Mouse (Mus musculus): Measurements from ENCODE around the gene Ppp6r1. TPM values are rescaled to one million over a fixed set of nuclear protein-coding genes. Genes with fewer than 3 reads are reported as not detected.

The Ppp6r1 gene
- total RNA-seq (2014; rRNA removed) (89.3 and 99.1 TPM in 2 replicates), polyA plus RNA-seq (2015; fragmentation: Nextera tagmentation; extraction: Ambion mirVana) (5.1 and 8.3 TPM in 2 replicates)

DNA sequence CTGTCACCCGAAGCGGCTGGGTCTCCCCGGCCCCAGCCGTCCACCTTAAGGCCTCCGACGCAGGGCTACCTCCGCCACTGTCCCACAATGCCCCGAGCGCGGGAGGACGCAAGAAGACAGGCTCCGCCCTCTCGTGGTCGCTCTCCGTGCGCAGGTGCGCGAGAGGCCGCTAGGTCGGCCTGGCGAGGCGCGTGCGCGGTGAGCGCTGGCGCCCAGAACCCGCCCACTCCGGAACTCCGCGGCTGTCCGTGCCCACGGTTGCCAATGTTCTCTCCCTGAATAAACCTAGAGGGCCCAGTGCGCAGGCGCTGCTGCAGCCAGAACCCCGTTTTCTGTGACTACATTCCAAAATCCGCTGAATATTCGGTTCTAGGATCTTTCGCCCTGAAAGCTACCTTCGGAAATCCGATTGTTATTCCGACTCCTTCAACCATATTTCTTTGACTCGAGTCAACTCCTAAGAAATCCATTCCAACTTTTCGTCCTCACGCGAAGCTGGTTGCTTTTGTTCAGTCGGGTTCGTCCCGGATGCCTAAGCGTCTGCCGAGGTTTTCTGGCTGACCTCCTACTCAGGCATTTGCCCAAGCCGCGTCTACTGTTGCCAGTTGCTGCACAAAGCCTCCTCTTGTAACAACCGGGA lies at the start of gene Ppp6r1:
Gene Ppp6r1, minus strand, starts transcription at position 108 of the 640 bp plus-strand sequence.
- peak; percentile 71 for TF ChIP-seq CTCF (IDR thresholded peaks at IDR 0.05; ENCODE audit: low read depth)
- Histone ChIP-seq H3K27me3 (ENCODE audit: insufficient read depth, low read length) (no peaks in the 10 kb centered on the region), H3K4me3 (ENCODE audit: low read depth, low read length) (peak within 1 kb of the TSS; percentile 82), H3K9ac (peak within 1 kb of the TSS; percentile 90), H3K27ac (ENCODE audit: low read depth, low read length) (peak within 1 kb of the TSS; percentile 94), H3K4me1 (ENCODE audit: insufficient read depth) (peaks cover 18% of the 10 kb centered on the region), H3K9me3 (ENCODE audit: low read length) (no peaks in the 10 kb centered on the region), H3K4me2 (ENCODE audit: low read depth) (peak within 1 kb of the TSS; percentile 90), H3K36me3 (ENCODE audit: insufficient read depth) (peaks cover 17% of the 10 kb centered on the region)
- DNase-seq (peak; percentile 99), ATAC-seq (peak; percentile 97)
- WGBS = under 1% methylated on average over 54 of the region's 54 CpGs

- H3K4me2 ChIP-seq (ENCODE audit: low read depth) = no peak overlapping the region
- no peak overlapping the region for H3K4me3 ChIP-seq (ENCODE audit: low read depth, low read length)
- no peak overlapping the region for H3K9ac ChIP-seq
- peak; percentile 70 for TF ChIP-seq CTCF (IDR thresholded peaks at IDR 0.05; ENCODE audit: low read depth)
- no peaks in the 10 kb centered on the region for H3K27me3 ChIP-seq (ENCODE audit: insufficient read depth, low read length)
- DNase-seq (peak; percentile 66), ATAC-seq (0 out of 2 replicates have a peak, but pooled peaks have one; percentile 14)
- no peaks in the 10 kb centered on the region for H3K9me3 ChIP-seq (ENCODE audit: low read length)
- no peak overlapping the region for H3K27ac ChIP-seq (ENCODE audit: low read depth, low read length)
- no peaks in the 10 kb centered on the region for H3K4me1 ChIP-seq (ENCODE audit: insufficient read depth)
- H3K36me3 ChIP-seq (ENCODE audit: insufficient read depth) = peaks cover 86% of the 10 kb centered on the region
- 31% methylated on average over 18 of the region's 18 CpGs for WGBS
Observed at GRCm38 (mm10) chr7:4705098-4705497, 46.3 kb upstream of the Ppp6r1 start.

GRCm38 (mm10) chr7:4703195-4703594 lies 44.4 kb upstream of the Ppp6r1 start:
- ATAC-seq (no peak), DNase-seq (no peak)
- Histone ChIP-seq H3K4me2 (ENCODE audit: low read depth) (no peak overlapping the region), H3K36me3 (ENCODE audit: insufficient read depth) (peaks cover 85% of the 10 kb centered on the region), H3K27ac (ENCODE audit: low read depth, low read length) (no peak overlapping the region), H3K27me3 (ENCODE audit: insufficient read depth, low read length) (no peaks in the 10 kb centered on the region), H3K4me3 (ENCODE audit: low read depth, low read length) (no peak overlapping the region), H3K4me1 (ENCODE audit: insufficient read depth) (no peaks in the 10 kb centered on the region), H3K9ac (no peak overlapping the region), H3K9me3 (ENCODE audit: low read length) (no peaks in the 10 kb centered on the region)
- WGBS = 95% methylated on average over 7 of the region's 7 CpGs
- TF ChIP-seq CTCF (IDR thresholded peaks at IDR 0.05; ENCODE audit: low read depth) = no peak

- no peak overlapping the region for H3K27ac ChIP-seq (ENCODE audit: low read depth, low read length)
- TF ChIP-seq CTCF (IDR thresholded peaks at IDR 0.05; ENCODE audit: low read depth) = no peak
Observed at GRCm38 (mm10) chr7:4702334-4702733, 43.5 kb upstream of the Ppp6r1 start.

GRCm38 (mm10) chr7:4693004-4693403 lies 34.2 kb upstream of the Ppp6r1 start:
- WGBS = 92% methylated on average over 6 of the region's 6 CpGs
- TF ChIP-seq CTCF (IDR thresholded peaks at IDR 0.05; ENCODE audit: low read depth) = no peak
- peaks cover 46% of the 10 kb centered on the region for H3K36me3 ChIP-seq (ENCODE audit: insufficient read depth)

More at GRCm38 (mm10) chr7:4702334-4702733, 43.5 kb upstream of the Ppp6r1 start:
- H3K9ac ChIP-seq = no peak overlapping the region
- H3K9me3 ChIP-seq (ENCODE audit: low read length) = no peaks in the 10 kb centered on the region
- DNase-seq = no peak
- no peak overlapping the region for H3K4me3 ChIP-seq (ENCODE audit: low read depth, low read length)
- no peaks in the 10 kb centered on the region for H3K4me1 ChIP-seq (ENCODE audit: insufficient read depth)
- H3K27me3 ChIP-seq (ENCODE audit: insufficient read depth, low read length) = no peaks in the 10 kb centered on the region
- peaks cover 85% of the 10 kb centered on the region for H3K36me3 ChIP-seq (ENCODE audit: insufficient read depth)
- 38% methylated on average over 8 of the region's 8 CpGs for WGBS
- ATAC-seq = no peak
- no peak overlapping the region for H3K4me2 ChIP-seq (ENCODE audit: low read depth)

DNA sequence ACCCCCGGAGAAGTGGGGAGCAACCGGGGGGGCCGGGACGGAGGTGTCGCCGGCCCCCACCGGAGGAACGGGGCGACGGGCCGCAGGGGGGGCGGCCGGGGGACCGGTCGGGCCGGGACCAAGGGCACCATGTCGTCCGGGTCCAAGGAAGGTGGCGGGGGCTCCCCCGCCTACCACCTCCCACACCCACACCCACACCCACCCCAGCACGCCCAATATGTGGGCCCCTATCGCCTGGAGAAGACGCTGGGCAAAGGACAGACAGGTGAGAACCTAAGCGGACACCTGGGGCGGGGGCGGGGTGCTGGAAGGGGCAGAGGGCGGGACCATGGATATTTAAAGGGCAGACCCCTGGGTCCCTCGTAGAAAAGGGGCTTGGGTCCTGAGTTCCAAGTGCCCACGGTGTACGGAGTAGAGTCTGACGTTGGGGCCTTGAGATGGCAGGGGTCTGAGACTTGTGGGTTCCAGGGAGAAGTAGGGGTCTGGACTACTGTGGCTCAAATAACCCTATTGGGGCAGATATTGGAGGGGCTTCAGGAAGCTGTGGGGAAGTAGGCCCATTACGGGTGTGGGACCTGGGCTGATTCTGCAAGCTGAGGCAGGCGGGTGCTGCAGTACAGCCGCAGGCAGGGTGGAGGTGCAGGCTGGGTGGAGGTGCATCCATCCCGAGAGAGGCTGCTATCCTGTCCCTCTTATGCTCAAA lies 32.3 kb upstream of the Ppp6r1 start:
- no peak for TF ChIP-seq CTCF (IDR thresholded peaks at IDR 0.05; ENCODE audit: low read depth)
- peak overlapping the region; percentile 100 for H3K4me3 ChIP-seq (ENCODE audit: low read depth, low read length)
- ATAC-seq = peak; percentile 47
- H3K27me3 ChIP-seq (ENCODE audit: insufficient read depth, low read length) = no peaks in the 10 kb centered on the region
- 2% methylated on average over 31 of the region's 35 CpGs for WGBS
- H3K36me3 ChIP-seq (ENCODE audit: insufficient read depth) = peaks cover 29% of the 10 kb centered on the region
- H3K27ac ChIP-seq (ENCODE audit: low read depth, low read length) = peak overlapping the region; percentile 95
- peak overlapping the region; percentile 69 for H3K4me2 ChIP-seq (ENCODE audit: low read depth)
- H3K9me3 ChIP-seq (ENCODE audit: low read length) = no peaks in the 10 kb centered on the region
- no peaks in the 10 kb centered on the region for H3K4me1 ChIP-seq (ENCODE audit: insufficient read depth)
- peak; percentile 47 for DNase-seq
- H3K9ac ChIP-seq = peak overlapping the region; percentile 100

More at GRCm38 (mm10) chr7:4693004-4693403, 34.2 kb upstream of the Ppp6r1 start:
- H3K9me3 ChIP-seq (ENCODE audit: low read length) = no peaks in the 10 kb centered on the region
- DNase-seq (no peak), ATAC-seq (no peak)
- H3K4me1 ChIP-seq (ENCODE audit: insufficient read depth) = no peaks in the 10 kb centered on the region
- H3K4me2 ChIP-seq (ENCODE audit: low read depth) = no peak overlapping the region
- no peaks in the 10 kb centered on the region for H3K27me3 ChIP-seq (ENCODE audit: insufficient read depth, low read length)
- H3K27ac ChIP-seq (ENCODE audit: low read depth, low read length) = no peak overlapping the region
- H3K9ac ChIP-seq = no peak overlapping the region
- no peak overlapping the region for H3K4me3 ChIP-seq (ENCODE audit: low read depth, low read length)

DNA sequence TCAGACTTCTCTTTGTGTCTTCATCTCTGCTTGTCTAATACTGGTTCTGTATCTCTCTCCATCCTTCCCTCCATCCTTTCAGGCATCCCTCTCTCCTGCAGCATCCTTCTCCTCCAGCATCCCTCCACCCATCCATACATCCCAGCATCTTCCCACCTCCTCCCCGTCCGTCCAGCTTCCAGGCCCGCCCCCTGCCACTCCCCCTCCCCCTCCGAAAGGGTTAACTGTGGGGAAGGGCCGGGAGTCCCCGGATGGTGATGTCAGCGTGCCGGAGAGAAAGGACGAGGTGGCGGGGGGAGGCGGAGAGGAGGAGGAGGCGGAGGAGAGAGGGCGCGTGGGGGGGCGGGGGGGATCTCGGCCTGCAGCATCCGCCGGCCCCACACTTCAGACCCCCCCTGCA lies 31.6 kb upstream of the Ppp6r1 start, which contains the start of gene Brsk1:
Gene Brsk1, plus strand, starts transcription at position 218 of the 400 bp plus-strand sequence.
- peak within 1 kb of the TSS; percentile 100 for H3K4me3 ChIP-seq (ENCODE audit: low read depth, low read length)
- peak within 1 kb of the TSS; percentile 95 for H3K27ac ChIP-seq (ENCODE audit: low read depth, low read length)

More for the DNA sequence above, 31.6 kb upstream of the Ppp6r1 start, which contains the start of gene Brsk1:
- TF ChIP-seq CTCF (IDR thresholded peaks at IDR 0.05; ENCODE audit: low read depth) = no peak
- DNase-seq (peak; percentile 95), ATAC-seq (peak; percentile 93)
- 0 out of 2 replicates have a peak, but pooled peaks cover under 1% of the 10 kb centered on the region for H3K4me1 ChIP-seq (ENCODE audit: insufficient read depth)
- H3K36me3 ChIP-seq (ENCODE audit: insufficient read depth) = peaks cover 23% of the 10 kb centered on the region
- 1% methylated on average over 9 of the region's 18 CpGs for WGBS
- H3K9ac ChIP-seq = peak within 1 kb of the TSS; percentile 100
- H3K4me2 ChIP-seq (ENCODE audit: low read depth) = peak within 1 kb of the TSS; percentile 69
- no peaks in the 10 kb centered on the region for H3K27me3 ChIP-seq (ENCODE audit: insufficient read depth, low read length)
- H3K9me3 ChIP-seq (ENCODE audit: low read length) = no peaks in the 10 kb centered on the region
